Mouse (Mus musculus) stomach, embryonic 16.5 days (tissue): ENCODE measurements around the gene Acrbp. TPM values are rescaled to one million over a fixed set of nuclear protein-coding genes. Genes with fewer than 3 reads are reported as not detected.
"Not testable (repeated sequence)": the region's sequence is repeated elsewhere in the genome, so short reads cannot be mapped to it uniquely, and the experiment has no call there.

Experiments
- ATAC-seq: fragments of 200-750 bp; cut with Nextera tagmentation; 2 replicates; pipeline ENCODE4 v1.8.0; 2017; ENCODE audit warnings: moderate number of reproducible peaks, moderate TSS enrichment; ENCODE audit not compliant: insufficient read depth, low FRiP score
- H3K27ac ChIP-seq: fragments of 300-500 bp; sonication (generic); 2 replicates; pipeline ENCODE4 v1.5.1; 2014; ENCODE audit warnings: low read length
- H3K27me3 ChIP-seq: fragments of 300-500 bp; sonication (generic); 2 replicates; pipeline ENCODE4 v1.6.1; 2014; ENCODE audit warnings: low read length, control low read depth, mixed read lengths; ENCODE audit not compliant: control insufficient read depth, insufficient read depth
- H3K36me3 ChIP-seq: fragments of 300-500 bp; sonication (generic); 2 replicates; pipeline ENCODE4 v1.6.1; 2014; ENCODE audit warnings: low read length; ENCODE audit not compliant: control insufficient read depth, insufficient read depth
- H3K4me1 ChIP-seq: fragments of 300-500 bp; sonication (generic); 2 replicates; pipeline ENCODE4 v1.6.1; 2014; ENCODE audit warnings: low read length, control low read depth, mixed read lengths; ENCODE audit not compliant: control insufficient read depth, insufficient read depth
- H3K4me2 ChIP-seq: fragments of 300-500 bp; sonication (generic); 2 replicates; pipeline ENCODE4 v1.6.1; 2014; ENCODE audit warnings: low read depth, low read length, mixed read lengths
- H3K4me3 ChIP-seq: fragments of 300-500 bp; sonication (generic); replicated peaks from 2 replicates; pipeline ENCODE4 v1.5.1; 2014; ENCODE audit warnings: mild to moderate bottlenecking, low read length
- H3K9ac ChIP-seq: fragments of 300-500 bp; sonication (generic); 2 replicates; pipeline ENCODE4 v1.6.1; 2014; ENCODE audit warnings: low read length
- H3K9me3 ChIP-seq: fragments of 300-500 bp; sonication (generic); replicated peaks from 2 replicates; pipeline ENCODE4 v1.6.1; 2016; ENCODE audit warnings: low read length, control low read depth; ENCODE audit not compliant: control insufficient read depth
- WGBS: fragments of 180-500 bp; shearing (Covaris S2); extraction: QIAGEN DNeasy Blood & Tissue Kit; methylation state at CpG from one replicate; pipeline ENCODE4 v1.1.7; 2014; 5-methylcytosine and 5-hydroxymethylcytosine counted together
- polyA plus RNA-seq: library from polyadenylated mRNA; unstranded; fragments of >200 nt; fragmentation: Nextera tagmentation; extraction: Ambion mirVana; gene quantifications from 2 replicates; pipeline ENCODE4 v1.2.1, GENCODE M21; 2015

The Acrbp gene
- polyA plus RNA-seq: 10.6 and 12.9 TPM in 2 replicates

GRCm38 (mm10) chr6:125049678-125050077 is at the start of gene Acrbp:
Gene Acrbp (plus strand): TSS chr6:125049689.
- no peak for ATAC-seq
- H3K27me3 ChIP-seq: no peaks in the 10 kb centered on the region
- 34% methylated on average over 20 of the region's 20 CpGs for WGBS

GRCm38 (mm10) chr6:125003706-125004105 is 45.8 kb upstream of the Acrbp start:
- Histone ChIP-seq H3K36me3 (no peaks in the 10 kb centered on the region), H3K9me3 (no peaks in the 10 kb centered on the region), H3K4me2 (no peak overlapping the region), H3K4me3 (no peak overlapping the region), H3K27me3 (peaks cover 18% of the 10 kb centered on the region), H3K27ac (no peak overlapping the region), H3K9ac (no peak overlapping the region), H3K4me1 (no peaks in the 10 kb centered on the region)
- WGBS: 21% methylated on average over 3 of the region's 3 CpGs
- ATAC-seq: no peak

More at GRCm38 (mm10) chr6:125049678-125050077, at the start of gene Acrbp:
- Histone ChIP-seq H3K4me3 (no peak within 1 kb of the TSS), H3K27ac (no peak within 1 kb of the TSS), H3K4me1 (no peaks in the 10 kb centered on the region), H3K9ac (no peak within 1 kb of the TSS), H3K4me2 (no peak within 1 kb of the TSS), H3K36me3 (peaks cover 14% of the 10 kb centered on the region; the same call in 1 of the 2 replicates), H3K9me3 (no peaks in the 10 kb centered on the region)

- Histone ChIP-seq H3K4me2 (no peak overlapping the region), H3K27ac (no peak overlapping the region), H3K4me3 (no peak overlapping the region), H3K4me1 (peaks cover 3% of the 10 kb centered on the region), H3K27me3 (peaks cover 6% of the 10 kb centered on the region; the same call in 1 of the 2 replicates), H3K9ac (no peak overlapping the region), H3K36me3 (no peaks in the 10 kb centered on the region), H3K9me3 (no peaks in the 10 kb centered on the region)
- 35% methylated on average over 3 of the region's 3 CpGs for WGBS
- ATAC-seq: no peak
Observed at GRCm38 (mm10) chr6:125005086-125005485, 44.4 kb upstream of the Acrbp start.

- Histone ChIP-seq H3K27ac (no peak overlapping the region; the same call in 1 of the 2 replicates), H3K27me3 (no peaks in the 10 kb centered on the region), H3K4me3 (peak overlapping the region; percentile 77), H3K36me3 (no peaks in the 10 kb centered on the region), H3K9me3 (no peaks in the 10 kb centered on the region), H3K4me2 (peak overlapping the region; percentile 61), H3K4me1 (peaks cover 8% of the 10 kb centered on the region), H3K9ac (peak overlapping the region; percentile 99)
- 39% methylated on average over 13 of the region's 13 CpGs for WGBS
- ATAC-seq: no peak
Observed at GRCm38 (mm10) chr6:125008060-125008459, 41.4 kb upstream of the Acrbp start.

GRCm38 (mm10) chr6:125008586-125009128 is 40.8 kb upstream of the Acrbp start:
- Histone ChIP-seq H3K27me3 (no peaks in the 10 kb centered on the region), H3K27ac (peak overlapping the region; percentile 98)

GRCm38 (mm10) chr6:125009129-125009180 is 40.5 kb upstream of the Acrbp start, which contains the start of gene Zfp384:
Gene Zfp384 (plus strand): TSS chr6:125009145.
- H3K36me3 ChIP-seq: no peaks in the 10 kb centered on the region
- peak within 1 kb of the TSS; percentile 77 for H3K4me3 ChIP-seq
- H3K4me2 ChIP-seq: peak within 1 kb of the TSS; percentile 91
- ATAC-seq: no peak
- 0% methylated on average over 3 of the region's 3 CpGs for WGBS
- H3K9me3 ChIP-seq: no peaks in the 10 kb centered on the region
- H3K9ac ChIP-seq: peak within 1 kb of the TSS; percentile 99
- H3K4me1 ChIP-seq: peaks cover 8% of the 10 kb centered on the region
- no peaks in the 10 kb centered on the region for H3K27me3 ChIP-seq
- H3K27ac ChIP-seq: peak within 1 kb of the TSS; percentile 98

More at GRCm38 (mm10) chr6:125008586-125009128, 40.8 kb upstream of the Acrbp start:
- Histone ChIP-seq H3K4me3 (peak overlapping the region; percentile 77), H3K4me1 (peaks cover 8% of the 10 kb centered on the region), H3K36me3 (no peaks in the 10 kb centered on the region), H3K4me2 (peak overlapping the region; percentile 91), H3K9me3 (no peaks in the 10 kb centered on the region), H3K9ac (peak overlapping the region; percentile 99)
- ATAC-seq: peak; percentile 98
- under 1% methylated on average over 33 of the region's 34 CpGs for WGBS

GRCm38 (mm10) chr6:125009181-125010073 is 40.1 kb upstream of the Acrbp start:
- no peaks in the 10 kb centered on the region for H3K27me3 ChIP-seq
- H3K9me3 ChIP-seq: no peaks in the 10 kb centered on the region
- no peaks in the 10 kb centered on the region for H3K36me3 ChIP-seq
- peak; percentile 87 for ATAC-seq
- H3K27ac ChIP-seq: peak overlapping the region; percentile 98
- under 1% methylated on average over 56 of the region's 78 CpGs for WGBS
- peak overlapping the region; percentile 77 for H3K4me3 ChIP-seq
- H3K4me2 ChIP-seq: peak overlapping the region; percentile 91
- peaks cover 8% of the 10 kb centered on the region for H3K4me1 ChIP-seq
- peak overlapping the region; percentile 99 for H3K9ac ChIP-seq

GRCm38 (mm10) chr6:125017682-125018081 is 31.8 kb upstream of the Acrbp start:
- Histone ChIP-seq H3K4me1 (no peaks in the 10 kb centered on the region), H3K9ac (no peak overlapping the region), H3K4me3 (no peak overlapping the region), H3K27me3 (no peaks in the 10 kb centered on the region), H3K36me3 (peaks cover 11% of the 10 kb centered on the region; the same call in 1 of the 2 replicates), H3K27ac (no peak overlapping the region), H3K4me2 (no peak overlapping the region), H3K9me3 (no peaks in the 10 kb centered on the region)
- WGBS: 95% methylated on average over 3 of the region's 3 CpGs
- no peak; the same call in 1 of the 2 replicates for ATAC-seq

- peaks cover 18% of the 10 kb centered on the region for H3K36me3 ChIP-seq
- not testable (repeated sequence) for H3K4me2 ChIP-seq, H3K27ac ChIP-seq, ATAC-seq, H3K9me3 ChIP-seq, H3K27me3 ChIP-seq, H3K4me3 ChIP-seq, H3K4me1 ChIP-seq, H3K9ac ChIP-seq
- WGBS: 38% methylated on average over 7 of the region's 9 CpGs
Observed at GRCm38 (mm10) chr6:125030532-125030931, 19.0 kb upstream of the Acrbp start.
